Mouse (Mus musculus) 416B (cell line): ENCODE data around the gene Tpra1.

Experiments
- DNase-seq: peaks from one replicate; pipeline ENCODE4 v3.0.0; 2011; ENCODE audit warnings: low read depth

The Tpra1 gene

GRCm38 (mm10) chr6:88890832-88891231, 11.2 kb upstream of the Tpra1 start:
- DNase-seq, result no peak

DNA sequence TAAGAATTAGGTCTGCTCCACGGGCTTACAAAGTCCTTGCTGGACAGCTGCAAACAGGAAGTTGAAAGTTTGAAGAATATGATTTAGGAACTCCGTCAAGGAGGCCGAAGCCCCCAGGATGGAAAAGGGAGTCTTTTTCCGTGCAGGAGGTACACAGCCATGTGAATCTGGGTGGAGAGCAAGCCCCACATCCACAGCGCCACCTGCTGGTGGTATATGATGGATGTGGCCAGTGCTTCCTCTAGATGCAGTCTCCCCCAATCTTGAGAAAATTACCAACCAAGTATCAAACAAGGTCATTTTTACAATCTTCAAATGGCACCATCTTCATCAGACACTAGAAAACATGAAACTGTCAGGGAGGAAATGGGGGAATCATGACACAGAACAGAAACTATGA, 8.5 kb upstream of the Tpra1 start:
- peak; percentile 65 for DNase-seq

DNA sequence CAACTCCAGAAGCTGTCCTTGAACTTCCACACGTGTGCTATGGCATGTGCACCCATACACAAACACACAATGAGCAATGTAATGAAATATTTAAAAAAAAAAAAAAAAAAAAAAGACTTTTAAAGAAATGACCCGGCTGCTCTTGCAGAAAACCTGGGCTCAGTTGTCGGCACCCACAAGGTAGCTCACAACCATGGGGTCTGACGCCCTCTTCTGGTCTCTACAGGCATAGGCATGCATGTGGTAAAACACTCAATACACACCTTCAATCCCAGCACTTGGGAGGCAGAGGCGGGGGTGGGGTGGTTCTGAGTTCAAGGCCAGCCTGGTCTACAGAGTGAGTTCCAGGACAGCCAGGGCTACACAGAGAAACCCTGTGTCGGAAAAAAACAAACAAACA, 6.1 kb upstream of the Tpra1 start:
- DNase-seq, result peak; percentile 33

GRCm38 (mm10) chr6:88897246-88897645, 4.8 kb upstream of the Tpra1 start:
- no peak for DNase-seq

DNA sequence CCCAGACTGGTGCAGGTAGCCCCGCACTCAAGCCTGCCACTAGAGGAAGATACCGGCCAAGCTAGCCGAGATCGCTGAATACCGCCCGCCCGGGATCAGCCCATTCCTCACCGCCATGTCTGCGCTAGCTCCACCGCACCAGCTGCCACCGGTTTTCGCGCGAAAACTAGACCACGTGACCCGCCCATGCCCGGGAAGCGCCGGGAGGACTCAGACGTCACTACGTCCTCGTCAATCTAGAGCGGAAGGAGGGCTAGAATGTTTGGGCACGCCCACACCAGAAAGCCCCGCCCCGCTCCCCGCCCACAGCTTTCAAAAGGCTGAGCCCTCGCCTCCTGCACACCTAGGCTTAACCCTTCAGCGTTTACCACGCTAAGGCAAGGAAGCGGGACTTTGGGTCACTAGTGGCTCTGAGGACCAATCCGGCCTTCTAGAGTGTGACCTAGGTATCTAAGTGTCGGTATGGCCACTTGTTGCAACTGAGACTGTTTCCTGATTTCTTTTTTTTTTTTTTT, 3.5 kb upstream of the Tpra1 start, which contains the start of gene Mcm2:
Mcm2 (minus strand) TSS at position 247 of the 515 bp plus-strand sequence.
- peak; percentile 97 for DNase-seq

GRCm38 (mm10) chr6:88899086-88899485, 3.0 kb upstream of the Tpra1 start:
- no peak for DNase-seq

- DNase-seq, result no peak
These were observed 2.4 kb upstream of the Tpra1 start for GRCm38 (mm10) chr6:88899628-88900027.

DNA sequence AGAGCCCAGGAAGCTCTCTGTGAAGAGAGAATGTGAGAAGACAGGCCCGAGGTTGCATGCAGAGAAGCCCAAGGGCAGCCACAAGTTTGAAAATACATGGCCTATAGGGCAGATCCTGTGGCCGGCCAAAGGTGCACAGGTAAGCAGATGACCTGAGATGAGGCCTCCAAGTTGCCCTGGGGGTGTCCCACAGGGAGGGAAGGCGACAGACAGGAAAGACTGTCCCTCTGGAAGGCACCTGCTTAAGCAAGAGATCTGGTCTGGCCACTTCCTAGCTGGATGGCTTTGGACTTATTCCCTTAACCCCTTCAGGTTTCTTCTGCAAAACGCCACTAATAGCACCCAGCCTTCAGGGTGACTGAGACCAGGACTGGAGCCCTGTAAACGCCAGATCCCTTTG, 580 bp upstream of the Tpra1 start:
- DNase-seq, result no peak

DNA sequence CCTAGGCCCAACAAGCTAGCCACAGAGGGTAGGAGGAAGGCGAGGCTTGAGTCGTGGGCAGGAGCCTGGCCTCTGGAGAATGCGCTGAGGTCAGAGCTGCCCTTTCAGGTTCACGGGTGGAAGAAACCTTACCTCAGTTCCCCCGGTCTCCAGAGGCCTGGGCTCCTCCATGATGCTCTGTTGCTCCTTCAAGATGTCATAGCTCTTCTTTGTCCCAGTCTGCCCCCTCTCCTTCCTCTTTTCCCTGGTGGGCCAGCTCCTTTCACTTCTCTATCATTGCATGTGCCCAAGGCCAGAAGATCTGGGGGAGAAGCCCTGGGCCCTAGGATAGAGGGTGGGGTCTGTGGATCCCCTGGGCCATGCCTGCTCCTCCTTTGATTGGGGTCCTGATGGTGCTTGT, 1.7 kb downstream of the Tpra1 start:
- DNase-seq, result no peak

GRCm38 (mm10) chr6:88904456-88904974, 2.5 kb downstream of the Tpra1 start:
- no peak for DNase-seq

- no peak for DNase-seq
These were observed 3.0 kb downstream of the Tpra1 start for GRCm38 (mm10) chr6:88905042-88905441.

GRCm38 (mm10) chr6:88906369-88907108, 4.5 kb downstream of the Tpra1 start:
- peak; percentile 76 for DNase-seq

DNA sequence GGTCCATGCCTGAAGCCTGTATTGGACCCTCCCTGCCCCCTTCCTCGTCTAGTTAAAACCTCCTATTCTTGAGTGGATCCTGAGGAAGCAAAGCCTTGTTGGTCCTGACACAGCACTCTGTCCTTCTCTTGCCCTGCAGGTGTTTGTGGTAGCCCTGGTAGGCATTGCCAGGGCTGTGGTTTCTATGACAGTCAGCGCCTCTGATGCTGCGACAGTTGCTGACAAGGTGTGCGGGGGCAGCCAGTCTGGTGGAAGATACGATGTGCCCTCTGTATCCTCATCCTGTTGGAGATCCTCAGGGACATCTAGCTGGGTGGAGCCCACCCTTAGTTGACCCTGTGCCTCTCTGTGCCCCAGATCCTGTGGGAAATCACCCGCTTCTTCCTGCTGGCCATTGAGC, 7.1 kb downstream of the Tpra1 start:
- no peak for DNase-seq

GRCm38 (mm10) chr6:88913022-88913421, 11.0 kb downstream of the Tpra1 start:
- no peak for DNase-seq

DNA sequence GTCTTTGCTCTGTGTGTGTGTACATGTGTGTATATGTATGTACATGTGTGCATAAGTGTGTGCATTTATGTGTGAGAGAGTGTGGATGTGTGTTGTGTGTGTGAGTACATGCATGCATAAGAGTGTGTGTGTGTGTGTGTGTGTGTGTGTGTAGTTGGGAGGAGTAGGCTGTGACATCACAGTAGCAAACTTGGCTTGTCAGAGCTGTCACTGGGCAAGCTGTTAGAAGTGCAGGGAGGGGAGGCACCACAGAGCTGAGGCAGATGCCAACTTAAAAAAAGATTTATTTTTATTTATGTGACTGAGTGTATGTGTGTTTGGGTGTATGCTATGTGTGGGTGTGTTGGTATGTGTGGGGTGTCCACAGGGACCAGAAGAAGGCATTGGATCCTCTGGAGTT, 11.4 kb downstream of the Tpra1 start:
- DNase-seq, result no peak

GRCm38 (mm10) chr6:88914799-88915198, 12.7 kb downstream of the Tpra1 start:
- no peak for DNase-seq

DNA sequence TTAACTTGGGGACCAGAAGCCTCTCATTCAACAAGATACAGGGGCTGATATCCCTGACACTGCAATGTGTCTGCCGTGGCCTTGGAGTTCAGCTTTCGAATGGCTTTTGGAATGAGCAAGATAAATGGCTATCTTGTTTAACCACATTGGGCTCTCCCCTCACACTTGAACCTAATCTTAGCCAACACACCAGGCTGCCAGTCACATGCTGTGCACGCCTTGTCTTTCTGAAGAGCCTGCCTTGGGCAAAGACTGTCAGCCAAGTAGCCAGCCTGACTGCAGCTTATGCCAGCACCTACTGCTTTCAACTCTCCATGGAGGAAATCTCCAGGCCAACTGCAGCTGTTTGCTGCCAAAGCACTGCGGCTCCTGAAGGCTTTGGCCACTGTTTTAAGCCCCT, 13.5 kb downstream of the Tpra1 start:
- peak; percentile 51 for DNase-seq

DNA sequence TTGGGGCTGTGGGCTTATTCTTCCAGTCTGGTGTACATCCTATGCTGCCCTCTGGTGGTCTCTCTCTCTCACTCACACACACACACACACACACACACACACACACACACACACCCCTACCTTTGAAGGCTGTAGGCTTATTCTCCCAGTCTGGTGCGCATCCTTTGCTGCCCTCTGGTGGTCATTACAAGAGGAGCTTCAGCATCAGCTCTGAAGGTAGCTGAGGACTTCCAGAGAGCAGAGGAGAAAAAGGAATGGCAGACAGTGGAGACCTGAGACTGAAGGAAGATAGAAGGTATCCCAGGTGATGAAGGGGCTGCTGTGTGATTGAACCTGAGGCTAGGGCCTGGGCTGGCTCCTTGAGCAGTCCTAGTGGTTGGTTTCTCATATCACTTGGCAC, 14.1 kb downstream of the Tpra1 start:
- peak; percentile 71 for DNase-seq

- no peak for DNase-seq
These were observed 16.8 kb downstream of the Tpra1 start for GRCm38 (mm10) chr6:88918802-88919201.

GRCm38 (mm10) chr6:88924502-88925275, 22.6 kb downstream of the Tpra1 start:
- DNase-seq, result no peak

DNA sequence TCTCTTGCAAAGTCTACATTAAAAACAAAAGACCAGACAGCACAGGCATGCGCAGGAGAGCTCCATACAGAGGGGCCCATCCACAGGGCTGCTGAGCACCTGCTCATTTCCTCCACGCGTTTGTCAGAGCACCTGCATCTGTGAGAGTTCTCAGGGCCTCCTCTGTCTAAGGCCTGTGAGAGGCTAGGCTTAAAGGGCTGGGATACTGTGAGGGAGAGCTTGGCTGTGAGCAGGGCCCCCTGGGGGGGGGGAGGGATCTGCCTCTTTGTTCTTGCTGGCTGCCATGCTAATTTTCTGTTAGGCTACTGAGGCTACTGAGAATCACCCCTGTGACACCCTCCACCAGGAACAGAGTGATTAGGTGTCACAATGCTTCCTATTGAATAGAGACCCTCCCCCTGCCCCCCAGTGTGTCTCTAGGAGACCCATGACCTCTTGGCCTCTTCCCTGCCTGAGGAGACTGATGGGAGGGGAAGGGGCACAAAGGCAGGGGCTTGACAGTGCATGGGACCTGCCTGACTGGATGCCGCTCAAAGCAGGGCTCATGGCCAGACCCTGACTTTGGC, 23.7 kb downstream of the Tpra1 start:
- DNase-seq, result no peak

GRCm38 (mm10) chr6:88926870-88927269, 24.8 kb downstream of the Tpra1 start:
- DNase-seq, result peak; percentile 40

GRCm38 (mm10) chr6:88927595-88927994, 25.5 kb downstream of the Tpra1 start:
- DNase-seq, result peak; percentile 48
